Mouse (Mus musculus) midbrain, embryonic 12.5 days (tissue): ENCODE data around the gene Sult1d1. TPM values are rescaled to one million over a fixed set of nuclear protein-coding genes. Genes with fewer than 3 reads are reported as not detected.
"Not testable (repeated sequence)": the region's sequence is repeated elsewhere in the genome, so short reads cannot be mapped to it uniquely, and the experiment has no call there.

Experiments
- ATAC-seq: fragments of 200-750 bp; cut with Nextera tagmentation; 2 replicates; pipeline ENCODE4 v1.8.0; 2017; ENCODE audit warnings: low read depth, moderate TSS enrichment, moderate library complexity; ENCODE audit not compliant: low FRiP score
- H3K27ac ChIP-seq: fragments of 300-500 bp; sonication (generic); replicated peaks from 2 replicates; pipeline ENCODE4 v1.5.1; 2016; ENCODE audit warnings: mild to moderate bottlenecking
- H3K27me3 ChIP-seq: fragments of 300-500 bp; sonication (generic); 2 replicates; pipeline ENCODE4 v1.6.1; 2016; ENCODE audit warnings: mild to moderate bottlenecking
- H3K36me3 ChIP-seq: fragments of 300-500 bp; sonication (generic); 2 replicates; pipeline ENCODE4 v1.6.1; 2016
- H3K4me1 ChIP-seq: fragments of 300-500 bp; sonication (generic); 2 replicates; pipeline ENCODE4 v1.6.1; 2016
- H3K4me2 ChIP-seq: fragments of 300-500 bp; sonication (generic); replicated peaks from 2 replicates; pipeline ENCODE4 v1.6.1; 2016; ENCODE audit warnings: mild to moderate bottlenecking, moderate library complexity
- H3K4me3 ChIP-seq: fragments of 300-500 bp; sonication (generic); 2 replicates; pipeline ENCODE4 v1.5.1; 2016; ENCODE audit warnings: mild to moderate bottlenecking
- H3K9ac ChIP-seq: fragments of 300-500 bp; sonication (generic); replicated peaks from 2 replicates; pipeline ENCODE4 v1.6.1; 2016; ENCODE audit warnings: mild to moderate bottlenecking, moderate library complexity
- H3K9me3 ChIP-seq: fragments of 300-500 bp; sonication (generic); 2 replicates; pipeline ENCODE4 v1.6.1; 2016; ENCODE audit warnings: mild to moderate bottlenecking
- WGBS: fragments of 180-500 bp; shearing (Covaris S2); methylation state at CpG from one replicate; pipeline ENCODE4 v1.1.7; 2016; 5-methylcytosine and 5-hydroxymethylcytosine counted together
- microRNA-seq: library from miRNA; unstranded; fragments of <30 nt; microRNA quantifications from one replicate; pipeline ENCODE4, GENCODE M21; 2017
- polyA plus RNA-seq: library from polyadenylated mRNA; unstranded; fragments of >200 nt; fragmentation: Nextera tagmentation; extraction: Ambion mirVana; gene quantifications from 2 replicates; pipeline ENCODE4 v1.2.1, GENCODE M21; 2016

The Sult1d1 gene
- polyA plus RNA-seq, 1 experiment from 2014 or later, result not detected

- 84% methylated on average over 4 of the region's 4 CpGs for WGBS
- Histone ChIP-seq H3K9ac (no peak overlapping the region), H3K4me2 (no peak overlapping the region), H3K4me3 (no peak overlapping the region), H3K4me1 (no peaks in the 10 kb centered on the region), H3K36me3 (no peaks in the 10 kb centered on the region), H3K9me3 (no peaks in the 10 kb centered on the region), H3K27me3 (no peaks in the 10 kb centered on the region), H3K27ac (no peak overlapping the region)
- ATAC-seq, result no peak
Observed at GRCm38 (mm10) chr5:87562526-87562925, 6.3 kb downstream of the Sult1d1 start.

GRCm38 (mm10) chr5:87560145-87560544, 8.7 kb downstream of the Sult1d1 start:
- no peak for ATAC-seq
- no peak overlapping the region for H3K4me2 ChIP-seq
- H3K27ac ChIP-seq, result no peak overlapping the region
- no peaks in the 10 kb centered on the region for H3K36me3 ChIP-seq
- H3K9ac ChIP-seq, result no peak overlapping the region
- H3K27me3 ChIP-seq, result no peaks in the 10 kb centered on the region
- WGBS, result 85% methylated on average over 5 of the region's 5 CpGs
- no peaks in the 10 kb centered on the region for H3K4me1 ChIP-seq
- no peaks in the 10 kb centered on the region for H3K9me3 ChIP-seq
- no peak overlapping the region for H3K4me3 ChIP-seq

- Histone ChIP-seq H3K9ac (no peak overlapping the region), H3K27ac (no peak overlapping the region), H3K36me3 (no peaks in the 10 kb centered on the region), H3K27me3 (no peaks in the 10 kb centered on the region), H3K9me3 (no peaks in the 10 kb centered on the region), H3K4me3 (no peak overlapping the region), H3K4me2 (no peak overlapping the region), H3K4me1 (no peaks in the 10 kb centered on the region)
- WGBS, result 33% methylated on average over 1 of the region's 1 CpGs
- no peak for ATAC-seq
Observed at GRCm38 (mm10) chr5:87550935-87551334, 17.9 kb downstream of the Sult1d1 start.

- Histone ChIP-seq H3K27me3 (no peaks in the 10 kb centered on the region), H3K4me1 (no peaks in the 10 kb centered on the region), H3K9ac (no peak within 1 kb of the TSS), H3K4me2 (no peak within 1 kb of the TSS), H3K27ac (no peak within 1 kb of the TSS), H3K9me3 (no peaks in the 10 kb centered on the region), H3K4me3 (no peak within 1 kb of the TSS), H3K36me3 (no peaks in the 10 kb centered on the region)
- WGBS, result 91% methylated on average over 2 of the region's 2 CpGs
- ATAC-seq, result no peak
Observed at GRCm38 (mm10) chr5:87538111-87538510, 30.7 kb downstream of the Sult1d1 start, which contains the start of gene Sult1b1. Gene Sult1b1 (minus strand): TSS chr5:87538195.

- H3K27me3 ChIP-seq, result no peaks in the 10 kb centered on the region
- no peak overlapping the region for H3K9ac ChIP-seq
- H3K36me3 ChIP-seq, result no peaks in the 10 kb centered on the region
- no peak overlapping the region for H3K4me3 ChIP-seq
- no peaks in the 10 kb centered on the region for H3K4me1 ChIP-seq
- H3K4me2 ChIP-seq, result no peak overlapping the region
- H3K9me3 ChIP-seq, result no peaks in the 10 kb centered on the region
- H3K27ac ChIP-seq, result no peak overlapping the region
- WGBS, result 56% methylated on average over 4 of the region's 4 CpGs
- ATAC-seq, result no peak
Observed at GRCm38 (mm10) chr5:87535994-87536644, 32.7 kb downstream of the Sult1d1 start.

GRCm38 (mm10) chr5:87532288-87532687, 36.5 kb downstream of the Sult1d1 start:
- Histone ChIP-seq H3K9me3 (no peaks in the 10 kb centered on the region), H3K4me1 (no peaks in the 10 kb centered on the region), H3K9ac (no peak overlapping the region), H3K27ac (no peak overlapping the region), H3K4me3 (no peak overlapping the region), H3K4me2 (no peak overlapping the region), H3K27me3 (no peaks in the 10 kb centered on the region), H3K36me3 (no peaks in the 10 kb centered on the region)
- WGBS, result 79% methylated on average over 2 of the region's 2 CpGs
- ATAC-seq, result no peak

- H3K9ac ChIP-seq, H3K27ac ChIP-seq, H3K4me3 ChIP-seq, H3K9me3 ChIP-seq, H3K4me2 ChIP-seq, ATAC-seq, H3K4me1 ChIP-seq, H3K36me3 ChIP-seq, H3K27me3 ChIP-seq: not testable (repeated sequence)
- WGBS, result 95% methylated on average over 2 of the region's 2 CpGs
Observed at GRCm38 (mm10) chr5:87523561-87523960, 45.3 kb downstream of the Sult1d1 start.

GRCm38 (mm10) chr5:87505776-87506458, 62.9 kb downstream of the Sult1d1 start:
- Histone ChIP-seq H3K9ac (no peak overlapping the region), H3K4me2 (no peak overlapping the region), H3K4me3 (no peak overlapping the region), H3K27me3 (no peaks in the 10 kb centered on the region), H3K36me3 (no peaks in the 10 kb centered on the region), H3K9me3 (no peaks in the 10 kb centered on the region), H3K27ac (no peak overlapping the region), H3K4me1 (no peaks in the 10 kb centered on the region)
- 45% methylated on average over 4 of the region's 4 CpGs for WGBS
- no peak for ATAC-seq

Small RNA genes lying within 50 kb of the gene (microRNA-seq; reads per million reads assigned to microRNA genes)
- not detected for gene Mir3969

Other genes starting within 250 kb of the Sult1d1 start
- gene Ugt2a3, start 231.8 kb downstream of the Sult1d1 start, polyA plus RNA-seq, result not detected in 2 replicates
- gene Ugt2b38, start 144.8 kb downstream of the Sult1d1 start, polyA plus RNA-seq, result not detected in 2 replicates
- not detected in 2 replicates for gene Ugt2a2, start 86.8 kb downstream of the Sult1d1 start, polyA plus RNA-seq
- gene Gm43638, start 82.2 kb downstream of the Sult1d1 start, polyA plus RNA-seq, result not detected in 2 replicates
- not detected in 2 replicates for gene Ugt2a1, start 78.2 kb downstream of the Sult1d1 start, polyA plus RNA-seq
- gene Sult1b1, start 30.8 kb downstream of the Sult1d1 start, polyA plus RNA-seq, result not detected in 2 replicates
- not detected in 2 replicates for gene Sult1e1, start 22.6 kb upstream of the Sult1d1 start, polyA plus RNA-seq
- gene Csn1s1, start 97.2 kb upstream of the Sult1d1 start, polyA plus RNA-seq, result not detected in 2 replicates
- not detected in 2 replicates for gene Csn2, start 130.6 kb upstream of the Sult1d1 start, polyA plus RNA-seq
- gene Csn1s2a, start 205.5 kb upstream of the Sult1d1 start, polyA plus RNA-seq, result not detected in 2 replicates
- gene Csn1s2b, start 239.1 kb upstream of the Sult1d1 start, polyA plus RNA-seq, result not detected in 2 replicates